Mouse (Mus musculus) megakaryocyte, embryonic 14.5 days (primary cell): ENCODE measurements around the gene Ablim1.

Experiments used
- FLI1 ChIP-seq: IDR thresholded peaks from 2 replicates; pipeline ENCODE4 v1.6.1; 2012; ENCODE audit warnings: low read length, inconsistent platforms, mixed read lengths
- GATA1 ChIP-seq: IDR thresholded peaks from 3 replicates; pipeline ENCODE4 v1.6.1; 2012; ENCODE audit warnings: mixed read lengths, low read length, inconsistent platforms, borderline replicate concordance

GRCm38 (mm10) chr19:57177334-57177733 is 137.4 kb downstream of the Ablim1 start:
- TF ChIP-seq GATA1, result no peak
- TF ChIP-seq FLI1, result no peak
